Mouse (Mus musculus) lung, postnatal 0 days (tissue): ENCODE data around the gene Msln.
"Not testable (repeated sequence)": the region's sequence is repeated elsewhere in the genome, so short reads cannot be mapped to it uniquely, and the experiment has no call there.

Experiments used
- CTCF ChIP-seq: IDR thresholded peaks from 2 replicates; pipeline ENCODE4 v1.5.1; 2016; ENCODE audit warnings: antibody characterized with exemption, mild to moderate bottlenecking
- EP300 ChIP-seq: IDR thresholded peaks from 2 replicates; pipeline ENCODE4 v1.6.1; 2016; ENCODE audit warnings: antibody characterized with exemption, mild to moderate bottlenecking, control low read depth

DNA sequence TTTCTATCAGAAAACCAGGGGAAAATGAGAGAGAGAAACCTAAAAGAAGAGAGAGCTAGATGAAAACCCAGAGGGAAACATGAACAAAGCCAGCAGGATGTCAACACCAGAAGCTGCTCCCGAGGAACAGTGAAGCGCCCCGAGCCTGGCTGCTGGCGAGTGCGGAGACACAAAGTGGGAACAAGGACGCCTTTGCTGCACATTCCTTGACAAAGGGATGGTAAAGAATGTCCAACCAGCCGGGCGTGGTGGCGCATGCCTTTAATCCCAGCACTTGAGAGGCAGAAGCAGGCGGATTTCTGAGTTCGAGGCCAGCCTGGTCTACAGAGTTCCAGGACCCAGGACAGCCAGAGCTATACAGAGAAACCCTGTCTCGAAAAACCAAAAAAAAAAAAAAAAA, 12.7 kb downstream of the Msln start:
- not testable (repeated sequence) for TF ChIP-seq CTCF, EP300
